Mouse (Mus musculus) adrenal gland, adult 8-10 months (tissue): ENCODE measurements around the gene Gatad2a. TPM values are rescaled to one million over a fixed set of nuclear protein-coding genes. Genes with fewer than 3 reads are reported as not detected.
A peak's percentile ranks its signal among the peaks of the same experiment; 100 is the strongest.
"Not testable (repeated sequence)": the region's sequence is repeated elsewhere in the genome, so short reads cannot be mapped to it uniquely, and the experiment has no call there.

Source experiments
- DNase-seq: peaks from one replicate; pipeline ENCODE4 v3.0.0; 2022
- total RNA-seq, 4 experiments: library from RNA; stranded (reverse); gene quantifications; 2 replicates each; pipeline ENCODE4 v1.2.4; 2022

The Gatad2a gene
- total RNA-seq, 4 experiments from 2014 or later: 99.1 to 124 (median 106) TPM

DNA sequence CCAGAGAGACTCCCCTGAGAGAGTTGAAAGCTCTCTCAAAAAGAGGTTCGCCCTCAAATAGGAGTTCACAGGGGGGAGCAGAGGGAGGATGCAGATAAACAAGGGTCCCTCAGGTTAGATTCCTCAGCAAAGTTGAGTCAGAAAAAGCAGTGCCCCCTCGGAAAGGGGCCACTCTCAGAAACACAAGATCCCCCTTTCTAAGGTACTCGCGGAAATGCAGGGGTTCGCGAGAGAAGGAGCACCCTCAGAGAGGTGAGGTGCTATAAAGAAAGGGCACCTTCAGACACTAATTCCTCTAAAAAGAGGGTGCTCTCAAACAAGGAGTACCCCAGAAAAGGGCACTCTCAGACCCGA lies 785 bp downstream of the Gatad2a start:
- no peak for DNase-seq

DNA sequence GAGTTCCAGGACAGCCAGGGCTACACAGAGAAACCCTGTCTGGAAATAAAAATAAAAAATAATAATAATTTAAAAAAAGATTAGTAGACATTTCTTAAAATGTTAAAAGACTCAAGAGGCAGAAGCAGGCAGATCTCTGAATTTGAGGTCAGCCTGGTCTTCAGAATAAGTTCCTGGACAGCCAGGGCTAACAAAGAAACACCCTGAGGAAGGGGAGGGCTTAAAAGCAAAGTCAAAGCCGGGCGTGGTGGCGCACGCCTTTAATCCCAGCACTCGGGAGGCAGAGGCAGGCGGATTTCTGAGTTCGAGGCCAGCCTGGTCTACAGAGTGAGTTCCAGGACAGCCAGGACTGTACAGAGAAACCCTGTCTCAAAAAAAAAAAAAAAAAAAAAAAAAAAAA lies 7.2 kb downstream of the Gatad2a start:
- DNase-seq: not testable (repeated sequence)

DNA sequence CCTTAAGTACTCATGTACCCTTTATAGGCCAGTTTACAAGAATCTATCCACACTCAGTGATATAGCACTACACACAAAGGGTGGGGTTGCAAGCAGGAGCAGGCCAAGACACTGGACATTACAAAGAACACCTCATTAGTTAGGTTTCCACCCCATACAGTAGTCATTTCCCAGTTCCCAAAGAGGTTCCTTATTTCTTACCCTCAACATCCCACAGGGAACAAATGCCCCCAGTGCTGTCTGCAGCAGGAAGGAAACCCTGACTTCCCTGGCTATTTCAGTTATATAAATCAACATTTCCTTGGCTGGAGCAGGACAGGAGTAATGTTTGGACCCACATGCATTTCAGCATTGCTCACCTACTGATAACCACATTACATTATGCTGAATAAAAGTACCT lies 8.4 kb downstream of the Gatad2a start:
- DNase-seq: no peak

DNA sequence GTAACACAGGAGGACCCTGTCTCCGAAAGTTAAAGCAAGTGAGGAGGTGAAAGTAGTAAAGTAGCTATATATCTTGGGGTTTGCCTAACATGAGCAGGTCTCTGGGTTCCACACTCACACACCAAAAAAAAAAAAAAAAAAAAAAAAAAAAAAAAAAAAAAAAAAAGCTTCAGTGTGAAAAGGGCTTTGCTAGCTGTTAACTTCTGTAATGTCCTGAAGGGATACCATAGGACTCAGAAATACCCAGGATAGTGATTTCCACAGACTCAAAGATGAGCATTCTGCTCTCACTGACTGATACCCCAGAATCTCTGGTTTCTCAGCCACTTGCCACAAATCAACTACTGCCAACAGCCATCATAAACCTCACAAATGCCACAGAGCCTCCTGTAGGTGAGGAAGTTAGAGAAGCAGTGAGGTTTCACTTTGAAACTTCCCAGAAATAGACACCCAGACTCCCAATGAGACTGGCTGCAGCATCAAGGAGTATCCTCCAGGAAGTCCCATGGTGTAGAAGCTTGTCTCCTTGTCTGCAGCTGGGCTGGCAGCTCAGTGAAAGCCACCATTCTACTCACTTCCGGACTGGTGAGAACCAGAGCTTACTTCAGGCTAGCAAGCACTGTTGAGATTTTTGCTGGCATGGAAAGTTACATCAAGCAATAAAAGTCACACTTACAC lies 11.2 kb downstream of the Gatad2a start:
- DNase-seq: no peak

DNA sequence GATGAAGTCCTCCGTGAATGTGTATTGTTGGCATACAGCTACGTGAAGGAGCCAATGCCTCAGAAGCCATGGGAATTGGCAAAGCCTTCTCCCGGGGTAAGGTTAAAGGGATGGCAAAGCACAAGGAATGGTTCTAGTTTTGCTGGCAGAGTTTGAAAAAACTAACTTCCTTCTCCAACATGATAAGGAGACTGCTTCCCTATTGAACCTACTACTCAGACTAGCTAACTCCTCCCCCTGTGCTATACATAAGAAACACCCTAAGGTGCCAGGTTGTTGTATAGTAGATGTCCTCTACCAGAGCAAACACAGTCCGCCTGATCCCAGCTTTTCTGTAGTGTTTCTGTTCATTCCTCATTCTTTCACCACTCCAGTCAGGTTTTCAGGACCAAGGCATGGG lies 17.7 kb downstream of the Gatad2a start:
- DNase-seq: no peak

DNA sequence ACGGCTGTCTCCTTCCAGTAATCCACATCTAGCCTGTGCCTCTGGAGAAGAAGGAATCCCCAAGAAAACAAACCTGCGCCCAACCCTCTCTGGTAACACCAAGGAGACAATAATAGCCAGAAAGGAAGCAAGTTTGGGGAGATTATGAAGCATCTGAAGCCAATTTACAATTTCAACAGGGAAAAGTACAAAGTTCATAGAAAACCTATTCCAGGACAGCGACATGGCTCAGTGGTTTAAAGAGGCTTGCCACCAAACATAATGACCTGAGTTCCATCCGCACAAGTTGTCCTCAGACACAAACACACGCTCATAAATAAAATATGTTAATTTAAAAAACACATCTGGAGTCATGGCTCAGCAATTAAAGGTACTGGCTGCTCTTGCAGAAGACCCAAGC lies 21.4 kb downstream of the Gatad2a start:
- DNase-seq: no peak

DNA sequence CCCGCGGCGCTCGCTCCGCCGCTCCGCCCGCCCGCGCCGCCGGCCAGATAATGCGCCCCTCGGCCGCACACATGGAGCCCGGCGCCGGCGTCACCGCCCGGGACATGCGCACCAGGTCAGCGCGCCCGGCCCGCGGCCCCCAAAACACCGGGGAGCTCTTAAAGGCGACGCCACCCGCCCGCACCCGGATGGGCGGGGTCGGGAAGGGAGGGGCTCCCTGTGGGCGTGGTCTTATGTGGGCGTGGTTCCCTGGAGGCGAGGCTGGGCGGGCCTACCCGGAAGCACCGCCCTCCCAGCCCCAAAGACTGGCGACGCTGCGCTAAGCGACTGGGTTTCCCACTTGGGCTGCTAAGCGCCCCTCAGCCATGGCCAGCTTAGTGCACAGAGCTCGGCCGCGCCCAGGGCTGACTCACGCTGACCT lies 22.0 kb downstream of the Gatad2a start:
- peak; percentile 94 for DNase-seq

DNA sequence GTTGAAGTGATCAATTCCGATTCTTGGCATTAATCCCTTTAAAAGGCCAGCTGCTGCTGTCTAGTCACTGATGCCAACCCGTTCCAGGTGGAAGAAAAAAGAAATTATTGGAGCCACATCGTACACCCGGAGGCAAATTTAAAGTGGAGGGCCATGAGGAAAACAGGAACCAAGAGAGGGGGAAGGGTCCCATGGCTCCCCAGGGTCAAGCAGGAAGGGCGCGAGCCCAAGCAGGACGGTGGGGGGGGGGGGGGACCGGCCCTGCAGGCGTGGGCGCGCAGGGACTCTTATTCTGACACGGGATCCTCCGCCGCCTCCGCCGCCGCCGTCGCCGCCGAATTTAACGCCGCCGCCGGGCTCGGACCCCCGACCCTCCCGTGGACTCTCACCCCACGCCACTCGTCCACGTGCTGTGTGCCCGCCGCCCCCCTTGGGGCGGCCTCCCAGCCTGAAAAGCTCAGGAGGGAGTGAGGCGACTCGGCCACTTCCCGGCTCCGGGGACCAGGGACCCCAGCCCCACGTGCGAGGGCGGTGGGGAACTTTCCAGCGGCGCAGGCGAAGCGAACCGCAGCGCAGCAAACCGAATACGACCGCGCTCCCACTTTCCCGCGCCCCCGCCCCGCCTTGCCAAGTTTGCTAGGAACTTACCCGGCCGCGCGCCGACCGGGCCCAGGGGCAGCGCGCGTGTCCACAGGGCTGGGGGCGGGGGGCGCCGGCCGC lies 22.6 kb downstream of the Gatad2a start:
- peak; percentile 36 for DNase-seq

DNA sequence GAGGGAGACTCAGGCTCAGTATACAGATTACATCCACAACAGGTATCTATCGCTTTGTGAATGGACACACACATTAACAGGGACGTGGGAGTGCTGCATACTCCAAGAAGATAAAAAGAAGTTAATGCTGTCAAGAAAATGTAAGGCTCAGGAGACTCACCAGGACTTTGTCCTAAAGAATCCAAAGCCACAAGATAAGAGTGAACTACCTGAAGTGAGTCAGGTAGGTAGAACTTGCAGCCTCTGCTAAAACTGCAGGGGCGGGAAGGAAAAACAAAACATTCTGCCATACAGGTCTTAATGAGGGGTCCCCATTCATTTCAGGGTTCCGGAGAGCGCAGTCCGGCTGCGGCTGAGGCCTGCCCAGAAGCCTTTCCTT lies 23.1 kb downstream of the Gatad2a start:
- no peak for DNase-seq

DNA sequence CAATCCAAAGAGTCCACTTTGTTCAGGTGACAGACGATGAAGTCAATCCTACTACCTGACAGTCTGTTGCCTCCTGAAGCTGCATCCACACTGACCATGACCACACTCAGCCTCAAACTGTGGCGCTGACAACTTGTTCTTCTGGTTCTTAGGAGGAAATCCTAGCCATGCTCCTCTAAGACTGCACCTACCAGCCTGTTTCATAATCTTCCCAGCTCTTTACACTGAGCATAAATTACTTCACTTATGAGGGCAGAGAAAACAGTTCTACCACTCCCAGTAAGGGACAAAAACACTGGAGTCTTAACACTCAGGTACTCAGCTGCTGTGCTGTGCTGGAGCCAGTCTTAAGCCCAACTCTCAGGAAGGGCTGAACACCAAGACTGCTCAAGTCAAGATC lies 25.3 kb downstream of the Gatad2a start:
- DNase-seq: no peak

DNA sequence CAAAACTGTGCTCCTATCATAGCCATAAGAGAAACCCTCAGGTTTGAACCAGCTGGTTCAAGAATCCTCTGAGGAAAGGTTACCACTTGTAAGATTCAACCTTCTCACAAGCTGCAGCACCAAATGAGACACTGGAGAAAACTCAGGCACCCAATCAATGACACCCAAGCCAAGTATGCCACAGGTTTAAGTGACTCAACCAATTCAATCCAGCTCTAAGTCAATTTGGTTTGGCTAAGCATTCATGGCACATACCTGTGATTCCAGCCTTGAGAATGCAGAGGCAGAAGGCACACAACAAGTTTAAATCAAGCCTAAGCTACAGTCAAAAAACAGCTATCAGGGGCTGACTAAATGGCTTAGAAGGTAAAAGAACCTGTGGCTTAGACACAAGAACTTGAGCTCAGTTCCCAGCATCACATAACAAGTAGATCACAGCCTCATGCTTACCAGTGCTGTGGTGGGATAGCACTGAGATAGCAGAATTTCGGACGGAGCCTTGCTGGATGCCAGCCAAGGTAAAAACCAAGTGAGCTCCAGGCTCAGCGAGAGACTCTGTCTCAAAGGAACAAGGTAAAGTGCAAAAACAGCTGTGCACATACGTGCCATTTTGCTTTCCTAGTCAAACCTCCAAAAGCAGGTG lies 28.8 kb downstream of the Gatad2a start:
- DNase-seq: no peak

DNA sequence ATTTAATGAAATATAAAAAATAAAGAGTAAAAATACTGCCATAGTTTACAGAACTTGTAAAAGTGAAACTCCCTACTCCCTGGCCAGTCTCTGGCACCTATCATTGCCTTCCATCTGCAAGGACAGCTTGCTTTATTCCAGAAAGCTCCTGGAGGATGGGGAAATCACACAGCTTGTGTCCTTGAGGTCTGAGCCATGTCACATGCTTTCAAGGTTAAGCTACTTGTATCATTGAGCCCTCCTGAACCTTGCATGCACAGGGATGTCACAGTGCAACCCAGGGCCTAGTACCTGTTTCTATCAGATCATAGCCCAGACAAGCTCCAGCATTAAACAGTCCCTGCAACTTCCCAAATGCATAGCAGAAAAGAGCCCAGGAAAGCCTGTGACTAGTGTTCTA lies 36.9 kb downstream of the Gatad2a start:
- peak; percentile 60 for DNase-seq

DNA sequence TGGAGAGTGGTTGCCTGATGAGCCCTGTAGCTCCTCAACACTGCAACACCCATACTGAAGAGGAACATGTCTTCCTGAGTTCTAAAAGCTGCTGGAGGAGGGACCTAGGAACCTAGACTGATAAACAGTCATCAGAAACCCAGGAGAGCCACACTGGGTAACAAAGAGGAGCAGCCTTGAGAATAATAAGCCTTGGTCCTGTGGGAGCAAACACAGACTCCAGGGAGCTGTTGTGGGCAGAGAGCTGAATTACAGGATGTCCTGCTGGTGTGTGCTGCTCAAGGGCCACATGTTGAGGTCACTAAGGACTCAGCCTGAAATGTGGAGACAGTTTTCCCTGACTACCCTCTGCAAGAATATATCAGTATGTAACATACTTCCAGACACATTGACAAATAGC lies 38.3 kb downstream of the Gatad2a start:
- DNase-seq: no peak

DNA sequence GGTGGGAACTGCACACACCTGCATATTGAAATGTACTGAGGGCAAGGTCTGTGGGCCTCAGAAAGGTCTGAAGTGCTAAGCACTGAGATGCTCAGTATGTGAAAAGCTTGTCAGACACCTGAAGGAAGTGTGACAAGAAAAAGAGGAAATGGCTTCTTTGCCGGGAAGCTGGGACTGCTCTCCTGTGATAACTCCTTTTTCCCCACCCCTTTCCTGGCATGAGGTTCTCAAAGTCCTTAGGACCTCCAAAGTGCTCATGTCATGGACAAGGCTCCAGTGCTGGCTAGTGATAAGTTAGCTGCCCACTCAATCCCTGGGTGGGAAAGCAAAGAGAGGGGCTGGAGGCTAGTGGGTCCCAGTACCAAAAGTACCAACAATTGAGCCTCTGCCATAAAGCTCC lies 38.8 kb downstream of the Gatad2a start:
- no peak for DNase-seq

DNA sequence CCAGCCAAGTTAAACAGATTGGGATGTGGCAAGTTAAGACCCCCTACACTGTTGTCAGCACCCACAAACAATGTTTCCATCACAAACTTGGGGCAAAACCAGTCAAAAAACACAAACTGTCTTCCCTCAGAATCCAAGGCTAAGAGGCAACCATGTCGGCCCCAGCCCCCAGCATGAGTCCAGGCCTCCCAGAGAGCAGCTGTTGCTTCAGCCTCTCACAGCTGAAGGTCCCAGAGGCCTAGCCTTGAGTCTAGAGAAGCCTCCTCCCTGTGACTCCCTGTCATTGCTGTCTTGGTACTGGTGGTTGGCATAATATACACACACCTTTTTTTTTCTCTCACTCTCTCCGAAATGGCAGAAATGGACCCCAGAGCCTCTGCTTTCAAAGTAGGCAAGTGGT lies 39.5 kb downstream of the Gatad2a start:
- peak; percentile 71 for DNase-seq

DNA sequence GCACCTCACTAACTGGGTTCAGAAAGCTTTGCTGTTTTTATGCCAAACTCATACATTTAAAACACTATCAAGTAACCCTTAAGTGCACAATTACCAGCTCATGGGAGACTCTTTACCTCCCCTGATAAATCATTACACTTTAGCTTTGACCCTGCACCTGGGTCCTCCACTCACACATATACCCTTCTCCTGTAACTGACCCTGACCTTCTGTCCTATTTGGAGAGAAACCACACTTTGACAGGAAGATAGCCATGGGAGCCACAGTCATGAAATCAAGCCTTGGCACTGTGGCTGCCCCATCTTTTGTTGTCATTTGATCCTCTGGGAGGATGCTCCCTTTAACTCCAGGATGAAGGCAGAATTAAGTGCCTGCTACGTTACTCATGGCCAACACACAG lies 41.5 kb downstream of the Gatad2a start:
- DNase-seq: no peak

DNA sequence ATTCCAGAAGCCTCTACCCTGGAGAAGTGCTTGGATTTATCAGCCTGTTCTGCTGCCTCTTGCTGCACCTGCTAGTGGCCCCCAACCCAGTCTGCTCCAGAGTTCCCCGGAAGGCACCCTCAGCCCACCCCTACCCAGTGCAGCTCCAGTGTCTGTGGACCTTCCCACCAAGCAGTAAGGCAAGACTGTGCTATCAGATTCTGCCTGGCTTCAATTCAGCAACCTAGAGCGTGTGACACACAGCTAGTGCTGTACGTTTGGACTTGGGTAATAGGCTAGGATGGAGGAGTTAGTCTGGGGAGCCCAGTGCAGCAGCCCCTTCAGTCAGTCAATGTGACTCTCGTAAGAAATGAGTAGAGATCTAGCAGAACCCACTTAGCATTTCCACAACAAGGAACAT lies 42.0 kb downstream of the Gatad2a start:
- DNase-seq: no peak

DNA sequence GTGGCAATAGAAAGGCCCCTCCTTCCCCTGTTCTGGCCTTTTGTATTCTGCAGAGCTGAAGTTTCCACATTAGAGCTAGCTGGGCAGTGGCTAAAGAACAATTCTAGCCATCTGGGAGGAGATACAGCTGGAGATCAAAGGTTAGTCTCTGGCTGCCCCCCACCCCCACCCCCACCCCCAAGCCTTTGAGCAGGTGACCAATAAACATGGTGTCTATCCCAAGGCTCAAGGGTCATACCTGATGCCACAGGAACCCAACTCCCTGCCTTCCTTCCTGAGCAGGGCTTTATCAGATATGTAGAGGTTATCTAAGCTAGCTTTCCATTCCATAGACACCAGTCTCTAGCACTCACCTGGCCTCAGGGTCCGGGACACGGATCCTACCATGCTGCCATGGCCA lies 45.9 kb downstream of the Gatad2a start:
- DNase-seq: no peak

DNA sequence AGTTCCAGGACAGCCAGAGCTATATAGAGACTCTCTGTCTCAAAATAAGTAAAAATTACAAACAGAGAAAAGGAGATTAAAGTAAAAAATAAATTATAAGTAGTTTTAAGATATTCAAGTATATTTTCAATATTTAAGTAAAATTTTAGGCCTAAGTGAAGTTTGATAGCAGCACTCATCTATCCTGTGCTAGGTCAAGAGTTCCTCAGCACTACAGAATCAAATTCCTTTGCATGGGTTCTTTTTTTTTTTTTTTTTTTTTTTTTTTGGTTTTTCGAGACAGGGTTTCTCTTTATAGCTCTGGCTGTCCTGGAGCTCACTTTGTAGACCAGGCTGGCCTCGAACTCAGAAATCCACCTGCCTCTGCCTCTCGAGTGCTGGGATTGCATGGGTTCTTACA lies 53.7 kb downstream of the Gatad2a start:
- DNase-seq: not testable (repeated sequence)

DNA sequence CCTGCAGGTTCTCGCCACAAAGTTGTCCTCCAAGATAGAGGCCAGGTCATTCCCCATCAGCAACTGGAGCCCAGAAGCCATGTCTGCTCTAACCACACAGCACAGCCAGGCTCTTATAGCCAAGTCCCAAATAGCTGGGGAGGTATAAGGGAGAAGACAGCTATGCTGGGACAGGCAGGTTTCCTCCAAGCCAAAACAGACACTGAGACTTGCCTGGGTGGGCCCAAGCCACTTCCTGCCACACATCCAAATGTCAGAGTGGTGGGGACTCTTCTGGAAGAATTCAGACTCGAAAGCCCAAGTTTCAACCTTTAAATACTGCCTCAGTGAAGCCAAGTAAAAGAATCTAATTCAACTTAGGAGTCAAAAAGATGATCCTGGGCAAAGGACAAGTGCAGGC lies 55.8 kb downstream of the Gatad2a start:
- DNase-seq: no peak

DNA sequence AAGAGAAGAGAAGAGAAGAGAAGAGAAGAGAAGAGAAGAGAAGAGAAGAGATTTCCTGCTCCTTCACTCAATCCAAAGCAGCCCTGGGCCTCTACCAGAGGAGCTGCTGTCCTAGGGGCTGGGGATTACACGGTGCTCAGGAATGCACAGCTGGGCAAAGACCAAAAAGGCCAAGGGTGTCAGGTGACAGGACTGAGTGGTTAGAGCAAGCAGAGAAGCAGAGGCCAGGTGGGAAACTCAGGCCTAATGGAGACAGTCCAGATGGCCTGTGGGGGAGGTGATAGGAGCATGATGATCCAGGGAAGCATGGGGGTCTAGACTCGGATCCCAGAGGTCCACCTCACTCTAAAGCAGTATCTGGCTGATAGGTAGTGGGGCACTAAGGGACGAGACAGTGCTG lies 56.6 kb downstream of the Gatad2a start:
- DNase-seq: no peak

DNA sequence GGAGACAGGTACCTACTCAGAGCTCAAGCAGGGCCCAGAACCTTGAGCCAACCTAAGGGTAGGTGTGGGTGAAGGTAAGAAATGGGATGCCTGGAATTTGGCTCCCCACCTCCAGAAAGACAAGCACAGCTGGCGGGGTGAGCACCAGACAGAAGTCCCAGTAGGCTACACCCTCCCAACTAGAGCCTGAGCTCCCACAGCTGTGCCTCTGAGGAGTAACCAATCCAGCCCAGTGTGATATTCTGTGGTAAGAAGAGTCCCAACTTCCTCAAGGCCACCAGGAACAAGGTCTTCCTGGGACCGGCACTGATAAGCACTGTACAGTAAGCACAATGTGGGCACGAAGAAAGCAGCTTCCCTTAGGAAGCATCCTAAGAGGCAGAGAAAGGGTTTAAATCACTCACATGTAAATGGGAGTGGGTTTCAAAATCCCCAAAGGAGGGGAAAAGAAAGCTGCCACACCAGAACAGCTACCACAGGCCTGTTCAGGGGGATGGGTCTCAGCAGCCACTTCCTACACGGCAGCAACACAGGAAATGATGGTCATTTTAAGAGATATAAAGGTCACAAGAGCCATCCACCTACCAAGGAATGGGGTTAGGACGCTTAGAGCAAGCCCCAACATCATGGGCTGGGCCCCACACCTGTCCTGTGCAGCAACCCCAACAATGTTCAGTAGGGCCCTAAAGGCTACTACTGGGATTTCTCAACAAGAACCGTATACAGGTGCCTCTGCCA lies 57.8 kb downstream of the Gatad2a start:
- DNase-seq: no peak

DNA sequence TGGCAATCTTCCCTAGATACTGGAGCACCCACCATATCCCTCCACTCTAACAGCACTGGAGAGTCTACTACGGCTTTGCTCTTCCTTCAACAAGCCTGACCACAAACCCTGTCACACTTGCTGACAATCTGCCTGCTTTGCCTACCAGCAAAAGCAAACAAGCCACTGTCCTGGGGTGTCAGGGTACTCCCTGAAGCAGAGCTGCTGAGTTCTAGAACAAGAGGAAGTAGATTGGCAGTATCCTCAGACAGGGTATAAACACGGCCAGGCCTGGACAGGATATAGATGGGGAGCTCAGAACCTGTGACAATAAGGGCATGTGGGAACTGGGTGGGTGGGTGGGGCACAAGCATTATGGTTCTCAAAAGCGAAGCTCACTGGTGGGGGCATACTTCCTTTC lies 58.7 kb downstream of the Gatad2a start:
- no peak for DNase-seq
